Mouse (Mus musculus): ENCODE measurements around the gene Dcaf1.
A peak's percentile ranks its signal among the peaks of the same experiment; 100 is the strongest.

The Dcaf1 gene

GRCm38 (mm10) chr9:106879471-106879870 is 57.8 kb downstream of the Dcaf1 start:
- no peak for DNase-seq (ENCODE audit: low spot score)

GRCm38 (mm10) chr9:106881071-106881755 is 59.5 kb downstream of the Dcaf1 start:
- DNase-seq (ENCODE audit: low spot score): no peak

- no peak for DNase-seq (ENCODE audit: low spot score)
These were observed 60.5 kb downstream of the Dcaf1 start for GRCm38 (mm10) chr9:106882176-106882575.

- DNase-seq (ENCODE audit: low spot score): no peak
These were observed 61.4 kb downstream of the Dcaf1 start for GRCm38 (mm10) chr9:106883085-106883484.

- DNase-seq (ENCODE audit: low spot score): no peak
These were observed 62.6 kb downstream of the Dcaf1 start for GRCm38 (mm10) chr9:106884306-106884705.

- DNase-seq (ENCODE audit: low spot score): peak; percentile 9
These were observed 63.6 kb downstream of the Dcaf1 start for GRCm38 (mm10) chr9:106884996-106885900.

- DNase-seq (ENCODE audit: low spot score): peak; percentile 41
These were observed 64.4 kb downstream of the Dcaf1 start for GRCm38 (mm10) chr9:106885901-106886731.

- peak; percentile 97 for DNase-seq (ENCODE audit: low spot score)
These were observed 65.4 kb downstream of the Dcaf1 start, which contains the start of gene Rbm15b for GRCm38 (mm10) chr9:106886828-106887702. TSS of gene Rbm15b (minus strand) at chr9:106887428.

GRCm38 (mm10) chr9:106888346-106888745 is 66.7 kb downstream of the Dcaf1 start:
- DNase-seq (ENCODE audit: low spot score): no peak

GRCm38 (mm10) chr9:106889321-106889720 is 67.6 kb downstream of the Dcaf1 start:
- no peak for DNase-seq (ENCODE audit: low spot score)

- DNase-seq (ENCODE audit: low spot score): no peak
These were observed 69.0 kb downstream of the Dcaf1 start for GRCm38 (mm10) chr9:106890496-106891240.

- DNase-seq (ENCODE audit: low spot score): no peak
These were observed 69.7 kb downstream of the Dcaf1 start for GRCm38 (mm10) chr9:106891341-106891741.

- peak; percentile 96 for DNase-seq (ENCODE audit: low spot score)
These were observed 70.3 kb downstream of the Dcaf1 start, which contains the start of gene Manf for GRCm38 (mm10) chr9:106891829-106892551. TSS of gene Manf (minus strand) at chr9:106891979.

- no peak for DNase-seq (ENCODE audit: low spot score)
These were observed 70.8 kb downstream of the Dcaf1 start for GRCm38 (mm10) chr9:106892552-106892875.

- DNase-seq (ENCODE audit: low spot score): no peak
These were observed 71.7 kb downstream of the Dcaf1 start for GRCm38 (mm10) chr9:106893327-106893726.

GRCm38 (mm10) chr9:106898901-106899300 is 77.2 kb downstream of the Dcaf1 start:
- no peak for DNase-seq (ENCODE audit: low spot score)

- no peak for DNase-seq (ENCODE audit: low spot score)
These were observed 79.9 kb downstream of the Dcaf1 start for GRCm38 (mm10) chr9:106901596-106901995.

- DNase-seq (ENCODE audit: low spot score): no peak
These were observed 81.6 kb downstream of the Dcaf1 start for GRCm38 (mm10) chr9:106903099-106903790.

- DNase-seq (ENCODE audit: low spot score): no peak
These were observed 82.1 kb downstream of the Dcaf1 start for GRCm38 (mm10) chr9:106903791-106904134.
